12 mouse cellular contexts compared by ENCODE assay signal in genomic region chr11:88421057-88421578, GRCm38 (mm10).
A peak's percentile ranks its signal among the peaks of the same experiment; 100 is the strongest.
DNase-seq lines count a peak whose midpoint lies in the region; ATAC-seq and TF ChIP-seq lines count a peak whose summit lies in the region.
"Had no signal": no experiment of that assay in that cellular context is flagged by ENCODE, and none has a peak within 500 bp of the region (broad histone marks: within the 10 kb centered on the region; RNA-seq: fewer than 3 reads in every experiment).

No protein-coding gene starts in this region.

- peaks cover 89% of the 10 kb centered on the region for H3K4me1 ChIP-seq in heart, embryonic 10.5 days
- peaks cover 3% of the 10 kb centered on the region for H3K4me1 ChIP-seq in ES-Bruce4 (ENCODE audit: control insufficient read depth, insufficient read depth, low read length)
- peaks cover 64% of the 10 kb centered on the region for H3K4me1 ChIP-seq in forebrain, embryonic 15.5 days
- H3K4me1 ChIP-seq in midbrain, embryonic 12.5 days: peaks cover 68% of the 10 kb centered on the region

- peaks cover 6% of the 10 kb centered on the region; the same call in 1 of the 2 replicates for H3K36me3 ChIP-seq in heart, embryonic 10.5 days
- H3K36me3 ChIP-seq in ES-Bruce4 (ENCODE audit: control insufficient read depth, insufficient read depth, low read length, poor library complexity, severe bottlenecking): no peaks in the 10 kb centered on the region
- H3K36me3 ChIP-seq in forebrain, embryonic 15.5 days: no peaks in the 10 kb centered on the region
- H3K36me3 ChIP-seq in midbrain, embryonic 12.5 days: no peaks in the 10 kb centered on the region

- ATAC-seq in forebrain, embryonic 15.5 days (replicated peaks): no peak
- ATAC-seq in midbrain, embryonic 12.5 days (ENCODE audit: low FRiP score, low read depth): no peak

- no peak overlapping the region for H3K4me2 ChIP-seq in forebrain, embryonic 15.5 days (replicated peaks)
- no peak overlapping the region for H3K4me2 ChIP-seq in midbrain, embryonic 12.5 days (replicated peaks)

- no peak for TF ChIP-seq CTCF in ES-Bruce4 (IDR thresholded peaks at IDR 0.05; ENCODE audit: low read depth, low read length)

- H3K9ac ChIP-seq in ES-Bruce4 (ENCODE audit: low read depth, poor library complexity, severe bottlenecking): no peak overlapping the region
- no peak overlapping the region for H3K9ac ChIP-seq in forebrain, embryonic 15.5 days (replicated peaks)
- H3K9ac ChIP-seq in midbrain, embryonic 12.5 days (replicated peaks): no peak overlapping the region

- H3K4me3 ChIP-seq in heart, embryonic 10.5 days: no peak overlapping the region
- H3K4me3 ChIP-seq in ES-Bruce4 (ENCODE audit: low read depth, low read length): no peak overlapping the region
- no peak overlapping the region for H3K4me3 ChIP-seq in forebrain, embryonic 15.5 days
- H3K4me3 ChIP-seq in midbrain, embryonic 12.5 days: no peak overlapping the region
- H3K4me3 ChIP-seq: megakaryocyte, embryonic 14.5 days had no signal

- peak overlapping the region; percentile 71 for H3K27ac ChIP-seq in heart, embryonic 10.5 days
- 0 out of 2 replicates have a peak overlapping the region, but pooled peaks have one; percentile 29 for H3K27ac ChIP-seq in ES-Bruce4 (ENCODE audit: insufficient read depth, low read length)
- 0 out of 2 replicates have a peak overlapping the region, but pooled peaks have one; percentile 36 for H3K27ac ChIP-seq in forebrain, embryonic 15.5 days (replicated peaks)
- peak overlapping the region; percentile 77 for H3K27ac ChIP-seq in midbrain, embryonic 12.5 days (replicated peaks)

- WGBS in heart, embryonic 10.5 days: 72% methylated on average over 9 of the region's 9 CpGs
- WGBS in forebrain, embryonic 15.5 days: 58% methylated on average over 9 of the region's 9 CpGs
- WGBS in midbrain, embryonic 12.5 days: 66% methylated on average over 9 of the region's 9 CpGs

- no peak for DNase-seq in heart, embryonic 10.5 days (ENCODE audit: low spot score)
- no peak for DNase-seq in heart, postnatal 10 days
- DNase-seq in gastrocnemius, postnatal 14 days: no peak
- no peak for DNase-seq in cerebellum, postnatal 4 days (ENCODE audit: low spot score in 2 of 2)
- no peak for DNase-seq in urinary bladder, postnatal 25 days (ENCODE audit: low spot score)
- DNase-seq: B cell, adult 2 months; cerebellum, postnatal 36 days; retina, postnatal 1 day had no signal

- H3K27me3 ChIP-seq in heart, embryonic 10.5 days (ENCODE audit: insufficient read depth, poor library complexity, severe bottlenecking): no peaks in the 10 kb centered on the region
- no peaks in the 10 kb centered on the region for H3K27me3 ChIP-seq in ES-Bruce4 (ENCODE audit: control insufficient read depth, insufficient read depth, low read length, poor library complexity, severe bottlenecking)
- no peaks in the 10 kb centered on the region for H3K27me3 ChIP-seq in forebrain, embryonic 15.5 days
- H3K27me3 ChIP-seq in midbrain, embryonic 12.5 days: no peaks in the 10 kb centered on the region
- H3K27me3 ChIP-seq: megakaryocyte, embryonic 14.5 days had no signal

- intact Hi-C loops in heart, postnatal 10 days (cut with DNase I): no loop called here
- intact Hi-C loops in gastrocnemius, postnatal 14 days (cut with DNase I; ENCODE audit: low total_unique reads): no loop called here

- TF ChIP-seq POLR2A in ES-Bruce4 (IDR thresholded peaks at IDR 0.05; ENCODE audit: insufficient read depth, low read length): no peak

- no peak for TF ChIP-seq EP300 in ES-Bruce4 (IDR thresholded peaks at IDR 0.05; ENCODE audit: insufficient read depth, low read depth, low read length)

- H3K9me3 ChIP-seq in heart, embryonic 10.5 days: no peaks in the 10 kb centered on the region
- H3K9me3 ChIP-seq in ES-Bruce4 (replicated peaks; ENCODE audit: control insufficient read depth, insufficient read depth, low read length, poor library complexity, severe bottlenecking): no peaks in the 10 kb centered on the region
- no peaks in the 10 kb centered on the region for H3K9me3 ChIP-seq in forebrain, embryonic 15.5 days
- H3K9me3 ChIP-seq in midbrain, embryonic 12.5 days: no peaks in the 10 kb centered on the region
- H3K9me3 ChIP-seq: megakaryocyte, embryonic 14.5 days had no signal
